ENCODE assay signal across 10 mouse cellular contexts in the genomic region with DNA sequence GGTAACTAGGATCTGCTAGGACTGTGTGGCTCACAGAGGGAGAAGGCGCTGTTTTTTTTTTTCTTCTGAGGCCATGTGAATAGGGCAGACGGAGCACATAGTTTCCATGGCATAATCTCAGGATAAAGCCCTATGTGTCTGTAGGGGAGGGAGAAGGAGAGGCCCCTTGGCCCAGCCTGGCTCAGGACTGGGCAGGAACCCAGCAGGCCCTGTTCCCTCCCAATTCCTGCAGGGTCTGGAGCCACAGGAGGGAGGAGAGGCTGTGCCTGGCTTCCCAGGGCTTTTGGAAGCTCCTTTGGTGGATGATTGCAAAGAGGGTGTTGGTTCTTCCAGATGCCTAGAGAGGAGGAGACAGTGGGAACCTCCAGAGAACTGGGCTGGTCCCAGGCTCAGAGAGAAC. TPM values are rescaled to one million over a fixed set of nuclear protein-coding genes. Genes with fewer than 3 reads are reported as not detected.
DNase-seq lines count a peak whose midpoint lies in the region; ATAC-seq and TF ChIP-seq lines count a peak whose summit lies in the region.
"Had no signal": no experiment of that assay in that cellular context is flagged by ENCODE, and none has a peak within 500 bp of the region (broad histone marks: within the 10 kb centered on the region; RNA-seq: fewer than 3 reads in every experiment).

No protein-coding gene starts in this region.

- peak overlapping the region; percentile 57 for H3K27ac ChIP-seq in left cerebral cortex, adult 2 months
- 0 out of 2 replicates have a peak overlapping the region, but pooled peaks have one; percentile 21 for H3K27ac ChIP-seq in forebrain, postnatal 0 days (ENCODE audit: low read depth, low read length)
- H3K27ac ChIP-seq in midbrain, embryonic 12.5 days (replicated peaks), result 0 out of 2 replicates have a peak overlapping the region, but pooled peaks have one; percentile 8

- intact Hi-C loops in left cerebral cortex, adult 2 months (cut with DNase I), result no loop called here

- no peaks in the 10 kb centered on the region for H3K36me3 ChIP-seq in forebrain, postnatal 0 days (ENCODE audit: insufficient read depth)
- no peaks in the 10 kb centered on the region for H3K36me3 ChIP-seq in midbrain, embryonic 12.5 days
- H3K36me3 ChIP-seq: G1E had no signal

- no peak overlapping the region for H3K4me3 ChIP-seq in left cerebral cortex, adult 2 months
- no peak overlapping the region for H3K4me3 ChIP-seq in forebrain, postnatal 0 days (ENCODE audit: low read depth, low read length)
- H3K4me3 ChIP-seq in midbrain, embryonic 12.5 days, result no peak overlapping the region
- H3K4me3 ChIP-seq: erythroblast, embryonic 14.5 days had no signal

- H3K4me2 ChIP-seq in forebrain, postnatal 0 days (ENCODE audit: low read depth), result no peak overlapping the region
- H3K4me2 ChIP-seq in midbrain, embryonic 12.5 days (replicated peaks), result no peak overlapping the region

- no peak for TF ChIP-seq CTCF in left cerebral cortex, adult 2 months (IDR thresholded peaks at IDR 0.05)
- no peak for TF ChIP-seq CTCF in forebrain, postnatal 0 days (IDR thresholded peaks at IDR 0.05; ENCODE audit: low read depth)

- 44% methylated on average over 1 of the region's 2 CpGs for WGBS in forebrain, postnatal 0 days
- 35% methylated on average over 2 of the region's 2 CpGs for WGBS in midbrain, embryonic 12.5 days

- H3K4me1 ChIP-seq in forebrain, postnatal 0 days (ENCODE audit: insufficient read depth), result no peaks in the 10 kb centered on the region
- H3K4me1 ChIP-seq in midbrain, embryonic 12.5 days, result peaks cover 8% of the 10 kb centered on the region

- peak; percentile 86 for ATAC-seq in forebrain, postnatal 0 days
- ATAC-seq in midbrain, embryonic 12.5 days (ENCODE audit: low FRiP score, low read depth), result no peak

- H3K27me3 ChIP-seq in forebrain, postnatal 0 days (ENCODE audit: insufficient read depth, low read length), result no peaks in the 10 kb centered on the region
- no peaks in the 10 kb centered on the region for H3K27me3 ChIP-seq in midbrain, embryonic 12.5 days

- no peak for DNase-seq in left cerebral cortex, adult 2 months (ENCODE audit: extremely low spot score in 1 of 2, low spot score in 2 of 2)
- no peak for DNase-seq in left cerebral cortex, adult 9 months (ENCODE audit: low spot score in 2 of 2)
- DNase-seq in forebrain, postnatal 0 days, result peak; percentile 40
- peak; percentile 79 for DNase-seq in heart, postnatal 4 days
- no peak for DNase-seq in layer of hippocampus, adult 8-10 months (ENCODE audit: low spot score in 2 of 2)
- DNase-seq in layer of hippocampus, adult 18-20 months (ENCODE audit: low spot score in 2 of 2), result no peak
- no peak for DNase-seq in thymus, postnatal 14 days

- H3K9me3 ChIP-seq in forebrain, postnatal 0 days (ENCODE audit: low read length), result no peaks in the 10 kb centered on the region
- H3K9me3 ChIP-seq in midbrain, embryonic 12.5 days, result no peaks in the 10 kb centered on the region
- H3K9me3 ChIP-seq: G1E had no signal

- no peak overlapping the region for H3K9ac ChIP-seq in forebrain, postnatal 0 days
- H3K9ac ChIP-seq in midbrain, embryonic 12.5 days (replicated peaks), result no peak overlapping the region

RNA-seq across cellular contexts. Expression of a gene that starts 24.2 kb away (rescaled TPM):
- 10 to 100 TPM; 15.0 to 15.2 TPM for total RNA-seq in left cerebral cortex, adult 2 months (2021)
- 4.1 and 6.2 TPM in 2 replicates for total RNA-seq in forebrain, postnatal 0 days (2014; rRNA removed)
- polyA plus RNA-seq in forebrain, postnatal 0 days (2015; fragmentation: Nextera tagmentation; extraction: Ambion mirVana), result 0.53 and 1.1 TPM in 2 replicates
- 10 to 100 TPM; 29.5 TPM for total RNA-seq in heart, postnatal 4 days (2021)
- polyA plus RNA-seq in midbrain, embryonic 12.5 days (2016; fragmentation: Nextera tagmentation; extraction: Ambion mirVana), result 1.3 and 1.8 TPM in 2 replicates
- 10 to 100 TPM; 23.4 to 28.6 (median 24.9) TPM for total RNA-seq in layer of hippocampus, adult 8-10 months (2022)
- total RNA-seq in layer of hippocampus, adult 18-20 months (2021), result 10 to 100 TPM; 21.9 to 24.5 TPM

Comparison
In these comparisons a context has a peak if more than half of its experiments do, and no peak if none do; other contexts are left out.
1. DNase-seq: peak in forebrain, postnatal 0 days (single experiment) and heart, postnatal 4 days (single experiment); none in left cerebral cortex, adult 2 months (0 of 2), left cerebral cortex, adult 9 months (0 of 2), layer of hippocampus, adult 8-10 months (0 of 2), layer of hippocampus, adult 18-20 months (0 of 2) and thymus, postnatal 14 days (single experiment).
2. Peak in every context shown above with its lines, with median percentiles within 50 percentile points of each other: H3K27ac ChIP-seq.